Mouse (Mus musculus): ENCODE data around the gene Nlgn1. TPM values are rescaled to one million over a fixed set of nuclear protein-coding genes. Genes with fewer than 3 reads are reported as not detected.

Gene Nlgn1
- polyA plus RNA-seq, 1 experiment from 2014 or later: 5.8 TPM

DNA sequence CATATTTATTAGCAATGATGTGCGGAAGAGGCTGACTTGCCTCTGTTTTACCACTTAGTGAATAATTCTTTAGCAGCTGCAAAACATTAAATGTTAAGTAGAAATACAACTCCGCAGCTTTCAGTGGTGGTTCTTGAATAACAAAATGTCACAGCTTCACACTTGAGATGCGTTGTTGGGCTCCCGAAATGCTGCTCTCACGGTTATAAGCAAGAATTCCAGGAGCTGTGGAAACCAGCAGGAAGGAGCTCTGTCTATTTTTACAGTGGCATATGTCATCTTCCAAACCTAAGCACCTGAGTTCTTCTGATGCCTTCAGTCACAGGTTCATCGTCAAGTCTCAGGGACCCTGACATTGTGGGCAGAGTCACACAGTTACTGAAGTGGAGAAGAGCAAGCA is 556.8 kb downstream of the Nlgn1 start:
- 85% methylated on average over 6 of the region's 6 CpGs for WGBS
- H3K4me1 ChIP-seq (replicated peaks; ENCODE audit: control insufficient read depth, insufficient read depth, low read length): no peaks in the 10 kb centered on the region
- H3K27me3 ChIP-seq (ENCODE audit: control insufficient read depth, insufficient read depth, low read length): no peaks in the 10 kb centered on the region
- no peaks in the 10 kb centered on the region for H3K36me3 ChIP-seq (ENCODE audit: control insufficient read depth, insufficient read depth, low read length)
- H3K9me3 ChIP-seq (ENCODE audit: control insufficient read depth, low read length): no peaks in the 10 kb centered on the region
- no peak overlapping the region for H3K4me2 ChIP-seq (replicated peaks; ENCODE audit: low read depth, low read length)
- DNase-seq (ENCODE audit: low spot score): no peak
- no peak overlapping the region for H3K9ac ChIP-seq (ENCODE audit: low read depth, low read length)
- no peak overlapping the region for H3K27ac ChIP-seq (ENCODE audit: low read depth, low read length)
- no peak overlapping the region for H3K4me3 ChIP-seq (ENCODE audit: low read depth, low read length)
- no peak for ATAC-seq (ENCODE audit: low FRiP score)

DNA sequence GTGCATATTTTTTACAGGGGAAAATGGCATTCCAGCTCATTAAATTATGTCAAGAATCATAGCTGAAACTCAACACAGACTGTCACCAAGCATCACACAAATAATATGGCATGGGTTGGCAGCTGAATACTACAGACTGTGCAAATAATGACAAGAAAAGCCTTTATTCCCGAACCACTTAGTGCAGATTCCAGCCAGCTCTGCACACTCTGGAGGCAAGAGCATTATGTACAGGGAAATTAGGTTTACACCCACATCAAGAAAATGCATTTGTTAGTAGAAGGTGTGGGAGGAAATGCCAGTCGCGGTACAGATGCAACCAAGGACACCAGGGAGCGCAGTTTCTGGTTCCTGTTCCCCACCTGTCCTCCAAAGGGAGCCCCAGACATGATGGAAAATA is 558.4 kb downstream of the Nlgn1 start:
- no peaks in the 10 kb centered on the region for H3K4me1 ChIP-seq (replicated peaks; ENCODE audit: control insufficient read depth, insufficient read depth, low read length)
- H3K4me2 ChIP-seq (replicated peaks; ENCODE audit: low read depth, low read length): no peak overlapping the region
- H3K9ac ChIP-seq (ENCODE audit: low read depth, low read length): no peak overlapping the region
- H3K36me3 ChIP-seq (ENCODE audit: control insufficient read depth, insufficient read depth, low read length): no peaks in the 10 kb centered on the region
- H3K9me3 ChIP-seq (ENCODE audit: control insufficient read depth, low read length): no peaks in the 10 kb centered on the region
- no peak overlapping the region for H3K4me3 ChIP-seq (ENCODE audit: low read depth, low read length)
- no peaks in the 10 kb centered on the region for H3K27me3 ChIP-seq (ENCODE audit: control insufficient read depth, insufficient read depth, low read length)
- WGBS: 69% methylated on average over 4 of the region's 4 CpGs
- ATAC-seq (ENCODE audit: low FRiP score): peak; percentile 43; the same call in 1 of the 2 replicates
- no peak overlapping the region for H3K27ac ChIP-seq (ENCODE audit: low read depth, low read length)
- DNase-seq (ENCODE audit: low spot score): no peak

DNA sequence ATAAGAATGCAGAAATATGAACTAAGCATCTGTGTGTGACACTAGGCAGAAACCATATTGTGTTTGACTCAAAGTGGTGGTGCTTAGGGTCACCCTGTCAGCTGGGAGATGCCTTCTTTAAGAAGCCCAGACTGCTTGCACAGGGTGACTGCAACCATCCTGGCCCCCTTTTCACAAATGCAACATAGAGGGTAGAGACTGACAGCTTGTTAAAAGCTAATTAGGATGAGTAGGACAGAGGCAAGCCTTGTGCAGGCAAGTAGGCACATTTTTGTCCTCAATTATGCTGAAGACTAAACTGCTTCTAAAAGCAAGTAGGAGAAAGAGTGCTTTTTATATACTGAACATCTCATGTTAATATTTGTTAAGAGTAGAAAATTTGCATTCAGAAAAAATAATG is 558.8 kb downstream of the Nlgn1 start:
- H3K9me3 ChIP-seq (ENCODE audit: control insufficient read depth, low read length): no peaks in the 10 kb centered on the region
- H3K36me3 ChIP-seq (ENCODE audit: control insufficient read depth, insufficient read depth, low read length): no peaks in the 10 kb centered on the region
- H3K27me3 ChIP-seq (ENCODE audit: control insufficient read depth, insufficient read depth, low read length): no peaks in the 10 kb centered on the region
- no peak overlapping the region for H3K27ac ChIP-seq (ENCODE audit: low read depth, low read length)
- peak; percentile 4 for DNase-seq (ENCODE audit: low spot score)
- H3K4me3 ChIP-seq (ENCODE audit: low read depth, low read length): no peak overlapping the region
- peak; percentile 33; the same call in 1 of the 2 replicates for ATAC-seq (ENCODE audit: low FRiP score)
- no peak overlapping the region for H3K9ac ChIP-seq (ENCODE audit: low read depth, low read length)
- H3K4me2 ChIP-seq (replicated peaks; ENCODE audit: low read depth, low read length): no peak overlapping the region
- no peaks in the 10 kb centered on the region for H3K4me1 ChIP-seq (replicated peaks; ENCODE audit: control insufficient read depth, insufficient read depth, low read length)

DNA sequence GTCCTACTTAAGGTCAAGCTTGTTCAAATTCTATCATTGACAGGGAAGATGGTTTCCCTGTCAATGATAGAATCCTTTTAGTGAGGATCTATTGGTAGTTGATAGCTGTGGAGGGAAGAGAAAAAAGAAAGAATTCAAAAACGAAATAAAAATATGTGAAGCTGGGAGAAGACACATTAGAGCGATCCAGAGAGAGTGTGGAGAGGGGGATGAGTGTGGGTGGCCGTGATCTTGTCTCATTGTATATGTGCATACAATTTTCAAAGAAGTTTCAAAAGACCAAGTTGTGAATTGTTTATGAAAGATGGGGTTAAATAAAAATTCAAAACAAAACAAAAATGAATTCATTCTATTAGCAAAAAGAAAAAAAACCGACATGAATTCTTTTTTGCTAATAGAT is 568.6 kb downstream of the Nlgn1 start:
- H3K4me3 ChIP-seq (ENCODE audit: low read depth, low read length): no peak overlapping the region
- no peak overlapping the region for H3K9ac ChIP-seq (ENCODE audit: low read depth, low read length)
- H3K4me2 ChIP-seq (replicated peaks; ENCODE audit: low read depth, low read length): no peak overlapping the region
- H3K4me1 ChIP-seq (replicated peaks; ENCODE audit: control insufficient read depth, insufficient read depth, low read length): no peaks in the 10 kb centered on the region
- no peaks in the 10 kb centered on the region for H3K36me3 ChIP-seq (ENCODE audit: control insufficient read depth, insufficient read depth, low read length)
- H3K27ac ChIP-seq (ENCODE audit: low read depth, low read length): no peak overlapping the region
- H3K27me3 ChIP-seq (ENCODE audit: control insufficient read depth, insufficient read depth, low read length): no peaks in the 10 kb centered on the region
- no peaks in the 10 kb centered on the region for H3K9me3 ChIP-seq (ENCODE audit: control insufficient read depth, low read length)
- DNase-seq (ENCODE audit: low spot score) (no peak), ATAC-seq (ENCODE audit: low FRiP score) (no peak)
- WGBS: 92% methylated on average over 4 of the region's 4 CpGs

DNA sequence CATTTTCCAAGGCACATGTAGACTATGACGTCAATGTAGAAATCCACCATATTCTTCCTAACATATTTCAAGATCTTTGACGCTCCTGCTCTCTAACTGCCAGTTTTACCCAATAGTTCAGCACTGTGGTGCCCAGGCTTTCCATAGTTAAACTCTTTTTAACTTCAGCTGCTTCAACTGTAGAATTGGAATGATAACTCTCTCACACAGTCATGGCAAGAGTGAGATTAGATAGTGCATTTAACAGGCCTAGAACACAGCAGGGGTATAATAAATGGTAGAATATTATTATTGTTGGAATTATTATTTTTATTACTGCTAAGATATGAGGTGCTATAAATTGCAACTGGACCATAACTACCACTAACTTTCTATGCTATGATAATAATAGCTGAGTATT is 574.4 kb downstream of the Nlgn1 start:
- DNase-seq (ENCODE audit: low spot score) (no peak), ATAC-seq (ENCODE audit: low FRiP score) (no peak)
- Histone ChIP-seq H3K4me2 (replicated peaks; ENCODE audit: low read depth, low read length) (no peak overlapping the region), H3K9me3 (ENCODE audit: control insufficient read depth, low read length) (no peaks in the 10 kb centered on the region), H3K27me3 (ENCODE audit: control insufficient read depth, insufficient read depth, low read length) (no peaks in the 10 kb centered on the region), H3K4me3 (ENCODE audit: low read depth, low read length) (no peak overlapping the region), H3K4me1 (replicated peaks; ENCODE audit: control insufficient read depth, insufficient read depth, low read length) (no peaks in the 10 kb centered on the region), H3K27ac (ENCODE audit: low read depth, low read length) (no peak overlapping the region), H3K36me3 (ENCODE audit: control insufficient read depth, insufficient read depth, low read length) (no peaks in the 10 kb centered on the region), H3K9ac (ENCODE audit: low read depth, low read length) (no peak overlapping the region)
- WGBS: 90% methylated on average over 2 of the region's 2 CpGs

DNA sequence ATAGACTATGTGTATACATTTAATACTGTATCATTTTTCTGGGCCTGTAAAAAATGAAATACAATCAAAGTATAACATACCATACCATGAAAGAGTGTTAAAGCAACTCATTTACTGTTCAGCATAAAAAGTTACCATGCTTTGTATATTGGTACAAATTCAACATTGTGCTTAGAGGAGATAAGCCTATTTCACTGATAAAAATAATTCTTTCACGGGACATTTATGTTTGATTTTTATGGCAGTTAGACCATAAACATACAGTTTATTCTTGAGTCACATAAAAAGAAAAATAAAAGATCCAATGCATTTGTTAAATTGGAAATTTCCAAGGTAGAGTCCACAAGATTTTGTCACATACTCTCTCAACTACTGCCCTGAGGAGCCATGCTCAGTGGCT is 608.1 kb downstream of the Nlgn1 start:
- Histone ChIP-seq H3K27ac (ENCODE audit: low read depth, low read length) (no peak overlapping the region), H3K36me3 (ENCODE audit: control insufficient read depth, insufficient read depth, low read length) (no peaks in the 10 kb centered on the region), H3K4me3 (ENCODE audit: low read depth, low read length) (no peak overlapping the region), H3K4me2 (replicated peaks; ENCODE audit: low read depth, low read length) (no peak overlapping the region), H3K27me3 (ENCODE audit: control insufficient read depth, insufficient read depth, low read length) (no peaks in the 10 kb centered on the region), H3K4me1 (replicated peaks; ENCODE audit: control insufficient read depth, insufficient read depth, low read length) (no peaks in the 10 kb centered on the region), H3K9me3 (ENCODE audit: control insufficient read depth, low read length) (no peaks in the 10 kb centered on the region), H3K9ac (ENCODE audit: low read depth, low read length) (no peak overlapping the region)
- WGBS: 90% methylated on average over 1 of the region's 1 CpGs
- DNase-seq (ENCODE audit: low spot score): no peak
- no peak for ATAC-seq (ENCODE audit: low FRiP score)

DNA sequence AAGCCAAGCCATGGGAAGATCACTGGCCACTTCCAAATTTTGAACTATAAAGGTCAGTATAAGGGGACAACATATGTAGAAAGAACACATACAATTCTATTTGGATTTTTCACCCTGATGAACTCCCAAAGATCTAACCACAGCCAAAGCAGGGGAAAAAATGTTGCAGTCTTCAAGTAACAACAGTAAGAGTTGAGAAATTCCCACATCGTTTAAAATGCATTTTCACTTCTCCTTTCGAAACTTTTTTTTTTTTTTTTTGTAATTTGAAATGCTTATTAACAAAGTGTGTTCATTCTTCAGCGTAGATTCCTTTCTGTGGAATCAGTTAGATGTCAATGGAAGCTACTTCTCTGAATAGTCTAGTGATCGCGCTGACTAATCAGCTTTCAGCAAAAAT is 610.8 kb downstream of the Nlgn1 start:
- WGBS: 81% methylated on average over 5 of the region's 5 CpGs
- Histone ChIP-seq H3K9ac (ENCODE audit: low read depth, low read length) (no peak overlapping the region), H3K4me1 (replicated peaks; ENCODE audit: control insufficient read depth, insufficient read depth, low read length) (no peaks in the 10 kb centered on the region), H3K27me3 (ENCODE audit: control insufficient read depth, insufficient read depth, low read length) (no peaks in the 10 kb centered on the region), H3K4me2 (replicated peaks; ENCODE audit: low read depth, low read length) (no peak overlapping the region), H3K36me3 (ENCODE audit: control insufficient read depth, insufficient read depth, low read length) (no peaks in the 10 kb centered on the region), H3K4me3 (ENCODE audit: low read depth, low read length) (no peak overlapping the region), H3K27ac (ENCODE audit: low read depth, low read length) (no peak overlapping the region), H3K9me3 (ENCODE audit: control insufficient read depth, low read length) (no peaks in the 10 kb centered on the region)
- no peak for DNase-seq (ENCODE audit: low spot score)
- no peak for ATAC-seq (ENCODE audit: low FRiP score)

DNA sequence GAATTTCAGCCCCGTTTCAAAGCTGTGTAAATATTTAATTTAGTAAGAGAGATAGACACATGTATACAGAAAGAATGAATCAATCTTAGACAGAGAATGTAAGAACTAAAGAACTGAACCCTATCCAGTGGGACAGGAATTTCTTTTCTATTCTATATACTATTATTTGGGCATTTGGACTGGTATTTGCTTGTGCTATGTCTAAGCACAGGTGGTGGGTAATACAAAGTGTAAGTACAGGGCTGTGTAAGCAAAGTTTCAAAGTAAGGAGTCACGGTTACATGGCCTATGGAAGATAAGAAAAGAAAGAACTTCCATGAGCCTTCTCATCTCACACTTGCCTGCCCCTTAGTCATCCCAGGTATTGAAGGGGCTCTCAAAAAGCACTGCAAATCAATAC is 624.9 kb downstream of the Nlgn1 start:
- Histone ChIP-seq H3K27me3 (ENCODE audit: control insufficient read depth, insufficient read depth, low read length) (no peaks in the 10 kb centered on the region), H3K4me3 (ENCODE audit: low read depth, low read length) (no peak overlapping the region), H3K36me3 (ENCODE audit: control insufficient read depth, insufficient read depth, low read length) (no peaks in the 10 kb centered on the region), H3K9me3 (ENCODE audit: control insufficient read depth, low read length) (no peaks in the 10 kb centered on the region), H3K4me2 (replicated peaks; ENCODE audit: low read depth, low read length) (no peak overlapping the region), H3K27ac (ENCODE audit: low read depth, low read length) (no peak overlapping the region), H3K9ac (ENCODE audit: low read depth, low read length) (no peak overlapping the region), H3K4me1 (replicated peaks; ENCODE audit: control insufficient read depth, insufficient read depth, low read length) (no peaks in the 10 kb centered on the region)
- WGBS: 78% methylated on average over 2 of the region's 2 CpGs
- ATAC-seq (ENCODE audit: low FRiP score) (no peak), DNase-seq (ENCODE audit: low spot score) (no peak)

DNA sequence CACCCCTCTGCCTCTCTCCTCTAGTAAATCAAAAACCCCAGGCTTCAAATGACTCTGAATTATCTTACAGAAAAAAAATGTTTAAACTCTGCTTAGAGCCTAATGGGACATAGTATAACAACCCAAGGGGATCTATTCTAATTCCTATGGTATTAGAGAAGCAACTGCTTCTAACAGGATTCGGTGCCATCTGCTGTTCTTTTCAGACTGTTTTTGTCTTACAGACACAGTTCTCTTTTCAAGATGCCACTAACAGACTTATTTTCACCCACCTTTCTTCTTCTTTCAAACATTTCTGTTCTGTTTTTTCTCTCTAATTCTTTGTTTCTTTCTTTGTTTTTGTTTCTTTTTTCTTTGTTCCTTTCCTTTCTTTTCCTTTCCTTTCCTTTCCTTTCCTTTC is 635.0 kb downstream of the Nlgn1 start:
- H3K4me2 ChIP-seq (replicated peaks; ENCODE audit: low read depth, low read length): no peak overlapping the region
- no peaks in the 10 kb centered on the region for H3K9me3 ChIP-seq (ENCODE audit: control insufficient read depth, low read length)
- no peaks in the 10 kb centered on the region for H3K4me1 ChIP-seq (replicated peaks; ENCODE audit: control insufficient read depth, insufficient read depth, low read length)
- H3K27ac ChIP-seq (ENCODE audit: low read depth, low read length): no peak overlapping the region
- no peak overlapping the region for H3K4me3 ChIP-seq (ENCODE audit: low read depth, low read length)
- no peaks in the 10 kb centered on the region for H3K36me3 ChIP-seq (ENCODE audit: control insufficient read depth, insufficient read depth, low read length)
- no peak overlapping the region for H3K9ac ChIP-seq (ENCODE audit: low read depth, low read length)
- ATAC-seq (ENCODE audit: low FRiP score): no peak
- no peaks in the 10 kb centered on the region for H3K27me3 ChIP-seq (ENCODE audit: control insufficient read depth, insufficient read depth, low read length)
- no peak for DNase-seq (ENCODE audit: low spot score)
- WGBS: 93% methylated on average over 1 of the region's 1 CpGs

All from hindbrain, embryonic 11.5 days (tissue).